Mouse (Mus musculus) ovary, postnatal 14 days (tissue): ENCODE measurements at regions not wholly inside any gene's neighbourhood (a gene's known extent, or its start where the extent isn't known, plus 50 kb on each side); places are given as distances from the start of the nearest gene placed in this dataset.

Source experiments
- DNase-seq: peaks from one replicate; pipeline ENCODE4 v3.0.0; 2022; ENCODE audit warnings: low spot score

- DNase-seq, result no peak
Measured at GRCm38 (mm10) chr19:14344467-14344866, 253.4 kb downstream of the Tle4 start.

GRCm38 (mm10) chr19:14347026-14347425 lies 250.8 kb downstream of the Tle4 start:
- DNase-seq, result no peak

GRCm38 (mm10) chr19:14347429-14347828 lies 250.4 kb downstream of the Tle4 start:
- DNase-seq, result no peak

GRCm38 (mm10) chr19:14349753-14350152 lies 248.1 kb downstream of the Tle4 start:
- no peak for DNase-seq

- no peak for DNase-seq
Measured at GRCm38 (mm10) chr19:14351728-14352340, 246.0 kb downstream of the Tle4 start.

- DNase-seq, result no peak
Measured at GRCm38 (mm10) chr19:14352551-14352950, 245.3 kb downstream of the Tle4 start.

- no peak for DNase-seq
Measured at GRCm38 (mm10) chr19:14353151-14353550, 244.7 kb downstream of the Tle4 start.

GRCm38 (mm10) chr19:14355128-14355527 lies 242.7 kb downstream of the Tle4 start:
- no peak for DNase-seq

GRCm38 (mm10) chr19:14355946-14356345 lies 241.9 kb downstream of the Tle4 start:
- no peak for DNase-seq

- no peak for DNase-seq
Measured at GRCm38 (mm10) chr19:14360611-14361010, 237.2 kb downstream of the Tle4 start.

- no peak for DNase-seq
Measured at GRCm38 (mm10) chr19:14369098-14369604, 228.7 kb downstream of the Tle4 start.

GRCm38 (mm10) chr19:14371360-14371759 lies 226.5 kb downstream of the Tle4 start:
- no peak for DNase-seq

- no peak for DNase-seq
Measured at GRCm38 (mm10) chr19:14373996-14374395, 223.9 kb downstream of the Tle4 start.

GRCm38 (mm10) chr19:14380898-14381297 lies 217.0 kb downstream of the Tle4 start:
- no peak for DNase-seq

GRCm38 (mm10) chr19:14387796-14388195 lies 210.1 kb downstream of the Tle4 start:
- no peak for DNase-seq

GRCm38 (mm10) chr19:14388539-14388938 lies 209.3 kb downstream of the Tle4 start:
- DNase-seq, result no peak

- DNase-seq, result no peak
Measured at GRCm38 (mm10) chr19:14389881-14390837, 207.7 kb downstream of the Tle4 start.

GRCm38 (mm10) chr19:14390914-14391313 lies 206.9 kb downstream of the Tle4 start:
- DNase-seq, result no peak
